30 mouse cellular contexts compared by ENCODE assay signal in genomic region chr13:42937871-42938270, GRCm38 (mm10).
DNase-seq lines count a peak whose midpoint lies in the region; ATAC-seq and TF ChIP-seq lines count a peak whose summit lies in the region.
"Had no signal": no experiment of that assay in that cellular context is flagged by ENCODE, and none has a peak within 500 bp of the region (broad histone marks: within the 10 kb centered on the region; RNA-seq: fewer than 3 reads in every experiment).

No protein-coding gene starts in this region.

- no peaks in the 10 kb centered on the region for H3K36me3 ChIP-seq in intestine, embryonic 15.5 days
- H3K36me3 ChIP-seq in intestine, embryonic 16.5 days (ENCODE audit: control insufficient read depth, insufficient read depth, low read length): no peaks in the 10 kb centered on the region
- H3K36me3 ChIP-seq in midbrain, embryonic 11.5 days (ENCODE audit: control insufficient read depth, insufficient read depth, low read length): no peaks in the 10 kb centered on the region
- H3K36me3 ChIP-seq in midbrain, postnatal 0 days (ENCODE audit: insufficient read depth, low read length): no peaks in the 10 kb centered on the region
- H3K36me3 ChIP-seq in forebrain, postnatal 0 days (ENCODE audit: insufficient read depth): no peaks in the 10 kb centered on the region
- H3K36me3 ChIP-seq: embryonic facial prominence, embryonic 15.5 days; forebrain, embryonic 10.5 days; heart, embryonic 10.5 days; heart, embryonic 13.5 days had no signal

- WGBS in intestine, embryonic 15.5 days: 45% methylated on average over 3 of the region's 3 CpGs
- WGBS in intestine, embryonic 16.5 days: 50% methylated on average over 3 of the region's 3 CpGs
- WGBS in midbrain, embryonic 11.5 days: 93% methylated on average over 3 of the region's 3 CpGs
- WGBS in midbrain, postnatal 0 days: 88% methylated on average over 3 of the region's 3 CpGs
- 80% methylated on average over 3 of the region's 3 CpGs for WGBS in forebrain, postnatal 0 days

- no peak for TF ChIP-seq POLR2A in embryonic fibroblast, embryonic 13.5 days (IDR thresholded peaks at IDR 0.05; ENCODE audit: low read depth, low read length)

- H3K27ac ChIP-seq in intestine, embryonic 15.5 days: no peak overlapping the region
- no peak overlapping the region for H3K27ac ChIP-seq in intestine, embryonic 16.5 days (ENCODE audit: low read length)
- H3K27ac ChIP-seq in midbrain, embryonic 11.5 days (ENCODE audit: low read depth, low read length): no peak overlapping the region
- H3K27ac ChIP-seq in midbrain, postnatal 0 days (ENCODE audit: low read depth, low read length): no peak overlapping the region
- H3K27ac ChIP-seq in embryonic fibroblast, embryonic 13.5 days (ENCODE audit: insufficient read depth, low read length): peak overlapping the region; percentile 73
- H3K27ac ChIP-seq in forebrain, postnatal 0 days (ENCODE audit: low read depth, low read length): no peak overlapping the region
- H3K27ac ChIP-seq: embryonic facial prominence, embryonic 15.5 days; forebrain, embryonic 10.5 days; forebrain, embryonic 13.5 days; gastrocnemius, adult 2 months; heart, embryonic 10.5 days; heart, embryonic 13.5 days; hindbrain, embryonic 14.5 days; hindbrain, postnatal 0 days had no signal

- H3K9me3 ChIP-seq in intestine, embryonic 15.5 days: no peaks in the 10 kb centered on the region
- H3K9me3 ChIP-seq in intestine, embryonic 16.5 days (ENCODE audit: control insufficient read depth, low read length): no peaks in the 10 kb centered on the region
- H3K9me3 ChIP-seq in midbrain, embryonic 11.5 days (ENCODE audit: control insufficient read depth, low read length): no peaks in the 10 kb centered on the region
- no peaks in the 10 kb centered on the region for H3K9me3 ChIP-seq in midbrain, postnatal 0 days (ENCODE audit: low read length)
- no peaks in the 10 kb centered on the region for H3K9me3 ChIP-seq in forebrain, postnatal 0 days (ENCODE audit: low read length)
- H3K9me3 ChIP-seq: embryonic facial prominence, embryonic 15.5 days; forebrain, embryonic 10.5 days; forebrain, embryonic 13.5 days; heart, embryonic 10.5 days; heart, embryonic 13.5 days had no signal

- H3K4me1 ChIP-seq in intestine, embryonic 15.5 days (replicated peaks): 0 out of 2 replicates have a peak, but pooled peaks cover 3% of the 10 kb centered on the region
- H3K4me1 ChIP-seq in intestine, embryonic 16.5 days (ENCODE audit: control insufficient read depth, insufficient read depth, low read length): peaks cover 3% of the 10 kb centered on the region; the same call in 1 of the 2 replicates
- H3K4me1 ChIP-seq in midbrain, embryonic 11.5 days (ENCODE audit: control insufficient read depth, insufficient read depth, low read length): no peaks in the 10 kb centered on the region
- H3K4me1 ChIP-seq in midbrain, postnatal 0 days (ENCODE audit: insufficient read depth, low read length): no peaks in the 10 kb centered on the region
- H3K4me1 ChIP-seq in embryonic fibroblast, embryonic 13.5 days (ENCODE audit: control insufficient read depth, insufficient read depth, low read length): peaks cover 4% of the 10 kb centered on the region; the same call in 1 of the 2 replicates
- H3K4me1 ChIP-seq in forebrain, postnatal 0 days (ENCODE audit: insufficient read depth): 0 out of 2 replicates have a peak, but pooled peaks cover 5% of the 10 kb centered on the region
- H3K4me1 ChIP-seq: heart, embryonic 13.5 days had no signal

- DNase-seq in midbrain, embryonic 11.5 days (ENCODE audit: low spot score, missing footprints): peak; percentile 45
- DNase-seq in midbrain, postnatal 0 days (ENCODE audit: low spot score): no peak
- peak; percentile 52 for DNase-seq in Muller cell, postnatal 12 days (ENCODE audit: inconsistent ontology term)
- DNase-seq in forebrain, postnatal 0 days: no peak
- DNase-seq: adrenal gland, adult 2 months; adrenal gland, postnatal 14 days; cerebellum, adult 11 months; cerebellum, adult 2 months; cerebellum, adult 9-11 months; cerebellum, postnatal 25 days; embryo, embryonic 11 days; gastrocnemius, adult 2 months; gastrocnemius, postnatal 14 days; heart, adult 18-20 months; heart, postnatal 14 days; heart, postnatal 4 days; kidney, adult 11 months had no signal

- H3K27me3 ChIP-seq in intestine, embryonic 15.5 days (replicated peaks): no peaks in the 10 kb centered on the region
- no peaks in the 10 kb centered on the region for H3K27me3 ChIP-seq in intestine, embryonic 16.5 days (replicated peaks; ENCODE audit: control insufficient read depth, insufficient read depth, low read length)
- no peaks in the 10 kb centered on the region for H3K27me3 ChIP-seq in midbrain, embryonic 11.5 days (ENCODE audit: control insufficient read depth, insufficient read depth, low read length)
- H3K27me3 ChIP-seq in midbrain, postnatal 0 days (ENCODE audit: insufficient read depth, low read length): no peaks in the 10 kb centered on the region
- no peaks in the 10 kb centered on the region for H3K27me3 ChIP-seq in forebrain, postnatal 0 days (ENCODE audit: insufficient read depth, low read length)
- H3K27me3 ChIP-seq: embryonic facial prominence, embryonic 15.5 days; forebrain, embryonic 13.5 days; heart, embryonic 13.5 days had no signal

- no peak overlapping the region for H3K4me2 ChIP-seq in intestine, embryonic 15.5 days (replicated peaks)
- H3K4me2 ChIP-seq in intestine, embryonic 16.5 days (ENCODE audit: low read depth, low read length): no peak overlapping the region
- no peak overlapping the region for H3K4me2 ChIP-seq in midbrain, embryonic 11.5 days
- no peak overlapping the region for H3K4me2 ChIP-seq in midbrain, postnatal 0 days (ENCODE audit: low read depth, low read length, poor library complexity, severe bottlenecking)
- no peak overlapping the region for H3K4me2 ChIP-seq in forebrain, postnatal 0 days (ENCODE audit: low read depth)
- H3K4me2 ChIP-seq: embryonic facial prominence, embryonic 15.5 days; forebrain, embryonic 13.5 days; heart, embryonic 13.5 days; hindbrain, embryonic 14.5 days had no signal

- H3K4me3 ChIP-seq in intestine, embryonic 15.5 days (replicated peaks): no peak overlapping the region
- no peak overlapping the region for H3K4me3 ChIP-seq in intestine, embryonic 16.5 days (ENCODE audit: low read length)
- H3K4me3 ChIP-seq in midbrain, embryonic 11.5 days (ENCODE audit: low read depth, low read length): no peak overlapping the region
- H3K4me3 ChIP-seq in midbrain, postnatal 0 days (ENCODE audit: low read depth, low read length): no peak overlapping the region
- H3K4me3 ChIP-seq in embryonic fibroblast, embryonic 13.5 days (ENCODE audit: insufficient read depth, low read length): no peak overlapping the region
- no peak overlapping the region for H3K4me3 ChIP-seq in forebrain, postnatal 0 days (ENCODE audit: low read depth, low read length)
- H3K4me3 ChIP-seq: embryonic facial prominence, embryonic 15.5 days; erythroblast, embryonic 14.5 days; forebrain, embryonic 10.5 days; forebrain, embryonic 13.5 days; gastrocnemius, adult 2 months; heart, embryonic 10.5 days; heart, embryonic 13.5 days had no signal

- no peak overlapping the region for H3K9ac ChIP-seq in intestine, embryonic 15.5 days
- H3K9ac ChIP-seq in intestine, embryonic 16.5 days (ENCODE audit: low read depth, low read length): no peak overlapping the region
- no peak overlapping the region for H3K9ac ChIP-seq in midbrain, embryonic 11.5 days (ENCODE audit: low read length)
- H3K9ac ChIP-seq in midbrain, postnatal 0 days (replicated peaks; ENCODE audit: low read length, poor library complexity, severe bottlenecking): no peak overlapping the region
- no peak overlapping the region for H3K9ac ChIP-seq in forebrain, postnatal 0 days
- H3K9ac ChIP-seq: embryonic facial prominence, embryonic 15.5 days; forebrain, embryonic 13.5 days; heart, embryonic 13.5 days; hindbrain, embryonic 14.5 days had no signal

- ATAC-seq in intestine, embryonic 15.5 days: 0 out of 2 replicates have a peak, but pooled peaks have one; percentile 25
- ATAC-seq in intestine, embryonic 16.5 days: no peak
- no peak for ATAC-seq in midbrain, embryonic 11.5 days (ENCODE audit: low FRiP score)
- ATAC-seq in midbrain, postnatal 0 days (ENCODE audit: low FRiP score): no peak
- no peak for ATAC-seq in forebrain, postnatal 0 days
- ATAC-seq: forebrain, embryonic 13.5 days; forebrain, embryonic 16.5 days; hindbrain, postnatal 0 days; inflammation-experienced regulatory T-cells, adult 6 months had no signal

- no peak for TF ChIP-seq CTCF in midbrain, postnatal 0 days (IDR thresholded peaks at IDR 0.05)
- no peak for TF ChIP-seq CTCF in embryonic fibroblast, embryonic 13.5 days (IDR thresholded peaks at IDR 0.05; ENCODE audit: borderline replicate concordance, insufficient read depth, low read length)
- TF ChIP-seq CTCF in forebrain, postnatal 0 days (IDR thresholded peaks at IDR 0.05; ENCODE audit: low read depth): no peak

Comparison
In these comparisons a context has a peak if more than half of its experiments do, and no peak if none do; other contexts are left out.
1. DNase-seq: peak in midbrain, embryonic 11.5 days (single experiment) and Muller cell, postnatal 12 days (single experiment); none in midbrain, postnatal 0 days (single experiment) and forebrain, postnatal 0 days (single experiment).